Mouse (Mus musculus): Measurements from ENCODE around the gene Asic2. TPM values are rescaled to one million over a fixed set of nuclear protein-coding genes. Genes with fewer than 3 reads are reported as not detected.

Gene Asic2
- polyA plus RNA-seq, 1 experiment from 2014 or later, result not detected

- Histone ChIP-seq H3K36me3 (replicated peaks; ENCODE audit: insufficient read depth, low read length) (no peaks in the 10 kb centered on the region), H3K4me1 (ENCODE audit: insufficient read depth) (no peaks in the 10 kb centered on the region), H3K9ac (replicated peaks) (no peak overlapping the region), H3K27ac (ENCODE audit: low read depth) (no peak overlapping the region), H3K4me3 (ENCODE audit: low read depth, low read length) (no peak overlapping the region), H3K27me3 (ENCODE audit: insufficient read depth, low read length) (no peaks in the 10 kb centered on the region), H3K9me3 (ENCODE audit: low read length) (no peaks in the 10 kb centered on the region), H3K4me2 (ENCODE audit: low read depth, low read length) (no peak overlapping the region)
- WGBS (ENCODE audit: insufficient replicate concordance), result 87% methylated on average over 6 of the region's 6 CpGs
- TF ChIP-seq EP300 (IDR thresholded peaks at IDR 0.05; ENCODE audit: low read depth) (no peak), CTCF (IDR thresholded peaks at IDR 0.05; ENCODE audit: low read depth) (no peak)
- no peak for DNase-seq
- ATAC-seq, result no peak
These were observed 954.8 kb downstream of the Asic2 start for GRCm38 (mm10) chr11:81013501-81013900.

GRCm38 (mm10) chr11:81010766-81011165, 957.5 kb downstream of the Asic2 start:
- no peak for TF ChIP-seq CTCF (IDR thresholded peaks at IDR 0.05; ENCODE audit: low read depth)
- no peak for TF ChIP-seq EP300 (IDR thresholded peaks at IDR 0.05; ENCODE audit: low read depth)
- ATAC-seq (no peak), DNase-seq (no peak)
- H3K4me1 ChIP-seq (ENCODE audit: insufficient read depth), result no peaks in the 10 kb centered on the region
- H3K27ac ChIP-seq (ENCODE audit: low read depth), result no peak overlapping the region
- no peaks in the 10 kb centered on the region for H3K27me3 ChIP-seq (ENCODE audit: insufficient read depth, low read length)
- no peaks in the 10 kb centered on the region for H3K36me3 ChIP-seq (replicated peaks; ENCODE audit: insufficient read depth, low read length)
- WGBS (ENCODE audit: insufficient replicate concordance), result 60% methylated on average over 7 of the region's 7 CpGs
- H3K4me2 ChIP-seq (ENCODE audit: low read depth, low read length), result no peak overlapping the region
- no peaks in the 10 kb centered on the region for H3K9me3 ChIP-seq (ENCODE audit: low read length)
- H3K9ac ChIP-seq (replicated peaks), result no peak overlapping the region
- no peak overlapping the region for H3K4me3 ChIP-seq (ENCODE audit: low read depth, low read length)

GRCm38 (mm10) chr11:81009366-81009765, 958.9 kb downstream of the Asic2 start:
- H3K4me3 ChIP-seq (ENCODE audit: low read depth, low read length), result no peak overlapping the region
- 81% methylated on average over 12 of the region's 12 CpGs for WGBS (ENCODE audit: insufficient replicate concordance)
- DNase-seq, result no peak
- H3K9ac ChIP-seq (replicated peaks), result no peak overlapping the region
- H3K36me3 ChIP-seq (replicated peaks; ENCODE audit: insufficient read depth, low read length), result no peaks in the 10 kb centered on the region
- no peaks in the 10 kb centered on the region for H3K27me3 ChIP-seq (ENCODE audit: insufficient read depth, low read length)
- H3K4me1 ChIP-seq (ENCODE audit: insufficient read depth), result no peaks in the 10 kb centered on the region
- TF ChIP-seq EP300 (IDR thresholded peaks at IDR 0.05; ENCODE audit: low read depth) (no peak), CTCF (IDR thresholded peaks at IDR 0.05; ENCODE audit: low read depth) (no peak)
- H3K27ac ChIP-seq (ENCODE audit: low read depth), result no peak overlapping the region
- ATAC-seq, result no peak
- H3K4me2 ChIP-seq (ENCODE audit: low read depth, low read length), result no peak overlapping the region
- no peaks in the 10 kb centered on the region for H3K9me3 ChIP-seq (ENCODE audit: low read length)

- no peak overlapping the region for H3K4me3 ChIP-seq (ENCODE audit: low read depth, low read length)
- H3K27ac ChIP-seq (ENCODE audit: low read depth), result no peak overlapping the region
- no peak overlapping the region for H3K4me2 ChIP-seq (ENCODE audit: low read depth, low read length)
- H3K9me3 ChIP-seq (ENCODE audit: low read length), result no peaks in the 10 kb centered on the region
- no peak overlapping the region for H3K9ac ChIP-seq (replicated peaks)
- TF ChIP-seq EP300 (IDR thresholded peaks at IDR 0.05; ENCODE audit: low read depth) (no peak), CTCF (IDR thresholded peaks at IDR 0.05; ENCODE audit: low read depth) (no peak)
- no peaks in the 10 kb centered on the region for H3K36me3 ChIP-seq (replicated peaks; ENCODE audit: insufficient read depth, low read length)
- WGBS (ENCODE audit: insufficient replicate concordance), result 48% methylated on average over 2 of the region's 2 CpGs
- ATAC-seq (no peak), DNase-seq (peak; percentile 39)
- no peaks in the 10 kb centered on the region for H3K4me1 ChIP-seq (ENCODE audit: insufficient read depth)
- H3K27me3 ChIP-seq (ENCODE audit: insufficient read depth, low read length), result no peaks in the 10 kb centered on the region
These were observed 962.4 kb downstream of the Asic2 start for GRCm38 (mm10) chr11:81005831-81006230.

- no peaks in the 10 kb centered on the region for H3K36me3 ChIP-seq (replicated peaks; ENCODE audit: insufficient read depth, low read length)
- whole genome bisulfite sequencing (ENCODE audit: insufficient replicate concordance), result 73% methylated on average over 10 of the region's 10 CpGs
- no peaks in the 10 kb centered on the region for H3K4me1 ChIP-seq (ENCODE audit: insufficient read depth)
- H3K27ac ChIP-seq (ENCODE audit: low read depth), result no peak overlapping the region
- TF ChIP-seq CTCF (IDR thresholded peaks at IDR 0.05; ENCODE audit: low read depth), result no peak
- no peak for TF ChIP-seq EP300 (IDR thresholded peaks at IDR 0.05; ENCODE audit: low read depth)
- DNase-seq (no peak), ATAC-seq (no peak)
- H3K27me3 ChIP-seq (ENCODE audit: insufficient read depth, low read length), result no peaks in the 10 kb centered on the region
- H3K4me3 ChIP-seq (ENCODE audit: low read depth, low read length), result no peak overlapping the region
- H3K9ac ChIP-seq (replicated peaks), result no peak overlapping the region
- no peaks in the 10 kb centered on the region for H3K9me3 ChIP-seq (ENCODE audit: low read length)
- H3K4me2 ChIP-seq (ENCODE audit: low read depth, low read length), result no peak overlapping the region
These were observed 965.4 kb downstream of the Asic2 start for GRCm38 (mm10) chr11:81002769-81003430.

GRCm38 (mm10) chr11:80995621-80996020, 972.6 kb downstream of the Asic2 start:
- no peaks in the 10 kb centered on the region for H3K27me3 ChIP-seq (ENCODE audit: insufficient read depth, low read length)
- H3K9ac ChIP-seq (replicated peaks), result no peak overlapping the region
- no peak for TF ChIP-seq EP300 (IDR thresholded peaks at IDR 0.05; ENCODE audit: low read depth)
- no peak overlapping the region for H3K27ac ChIP-seq (ENCODE audit: low read depth)
- DNase-seq, result no peak
- WGBS (ENCODE audit: insufficient replicate concordance), result 75% methylated on average over 5 of the region's 5 CpGs
- no peak for ATAC-seq
- H3K36me3 ChIP-seq (replicated peaks; ENCODE audit: insufficient read depth, low read length), result no peaks in the 10 kb centered on the region
- H3K4me1 ChIP-seq (ENCODE audit: insufficient read depth), result no peaks in the 10 kb centered on the region
- no peaks in the 10 kb centered on the region for H3K9me3 ChIP-seq (ENCODE audit: low read length)
- H3K4me3 ChIP-seq (ENCODE audit: low read depth, low read length), result no peak overlapping the region
- no peak overlapping the region for H3K4me2 ChIP-seq (ENCODE audit: low read depth, low read length)
